Comparison of ENCODE assay signal across 8 mouse cellular contexts in genomic region chr11:70020022-70020631, GRCm38 (mm10). TPM values are rescaled to one million over a fixed set of nuclear protein-coding genes. Genes with fewer than 3 reads are reported as not detected.
DNase-seq lines count a peak whose midpoint lies in the region; ATAC-seq and TF ChIP-seq lines count a peak whose summit lies in the region.

No protein-coding gene starts in this region.

- peak overlapping the region; percentile 9; the same call in 1 of the 2 replicates for H3K9ac ChIP-seq in hindbrain, embryonic 11.5 days (ENCODE audit: low read depth, low read length)

- TF ChIP-seq CTCF in left cerebral cortex, adult 2 months (IDR thresholded peaks at IDR 0.05) = no peak
- no peak for TF ChIP-seq CTCF in cortical plate, adult 2 months (IDR thresholded peaks at IDR 0.05; ENCODE audit: extremely low read depth, insufficient read depth, low read length)

- no peaks in the 10 kb centered on the region for H3K9me3 ChIP-seq in hindbrain, embryonic 11.5 days (ENCODE audit: control insufficient read depth, low read length)
- H3K9me3 ChIP-seq in midbrain, embryonic 10.5 days (replicated peaks) = no peaks in the 10 kb centered on the region

- H3K27me3 ChIP-seq in hindbrain, embryonic 11.5 days (ENCODE audit: control insufficient read depth, insufficient read depth, low read length) = no peaks in the 10 kb centered on the region
- no peaks in the 10 kb centered on the region for H3K27me3 ChIP-seq in midbrain, embryonic 10.5 days (ENCODE audit: low read depth, poor library complexity, severe bottlenecking)

- H3K4me2 ChIP-seq in hindbrain, embryonic 11.5 days (replicated peaks; ENCODE audit: low read depth, low read length) = peak overlapping the region; percentile 82

- DNase-seq in left cerebral cortex, adult 2 months (ENCODE audit: extremely low spot score in 1 of 2, low spot score in 2 of 2) = no peak
- DNase-seq in left cerebral cortex, adult 11 months (ENCODE audit: low spot score) = no peak
- no peak for DNase-seq in hindbrain, embryonic 11.5 days (ENCODE audit: low spot score)
- no peak for DNase-seq in midbrain, embryonic 10.5 days (ENCODE audit: low spot score)
- no peak for DNase-seq in spleen, postnatal 36 days (ENCODE audit: low spot score in 2 of 2)
- DNase-seq in urinary bladder, postnatal 4 days (ENCODE audit: low spot score in 2 of 2) = no peak
- DNase-seq in lung, postnatal 4 days = no peak

- intact Hi-C loops in left cerebral cortex, adult 2 months (cut with DNase I) = no loop called here

- peak overlapping the region; percentile 93 for H3K27ac ChIP-seq in left cerebral cortex, adult 2 months
- H3K27ac ChIP-seq in cortical plate, adult 2 months (ENCODE audit: insufficient read depth, low read length) = peak overlapping the region; percentile 5; the same call in 1 of the 2 replicates
- H3K27ac ChIP-seq in hindbrain, embryonic 11.5 days (ENCODE audit: low read depth, low read length) = peak overlapping the region; percentile 85
- peak overlapping the region; percentile 96 for H3K27ac ChIP-seq in midbrain, embryonic 10.5 days (replicated peaks)

- H3K4me3 ChIP-seq in left cerebral cortex, adult 2 months = peak overlapping the region; percentile 74
- peak overlapping the region; percentile 34 for H3K4me3 ChIP-seq in cortical plate, adult 2 months (ENCODE audit: insufficient read depth, low read length)
- H3K4me3 ChIP-seq in hindbrain, embryonic 11.5 days (ENCODE audit: low read depth, low read length) = peak overlapping the region; percentile 51
- peak overlapping the region; percentile 77 for H3K4me3 ChIP-seq in midbrain, embryonic 10.5 days

- ATAC-seq in hindbrain, embryonic 11.5 days (ENCODE audit: low FRiP score) = no peak

- H3K4me1 ChIP-seq in cortical plate, adult 2 months (ENCODE audit: control insufficient read depth, insufficient read depth, low read length) = peaks cover 3% of the 10 kb centered on the region; the same call in 1 of the 2 replicates
- H3K4me1 ChIP-seq in hindbrain, embryonic 11.5 days (replicated peaks; ENCODE audit: control insufficient read depth, insufficient read depth, low read length) = peaks cover 19% of the 10 kb centered on the region
- peaks cover 92% of the 10 kb centered on the region for H3K4me1 ChIP-seq in midbrain, embryonic 10.5 days

- peak; percentile 60; the same call in 1 of the 2 replicates for TF ChIP-seq POLR2A in cortical plate, adult 2 months (IDR thresholded peaks at IDR 0.05; ENCODE audit: extremely low read depth, insufficient read depth, low read length)

- WGBS in hindbrain, embryonic 11.5 days = 20% methylated on average over 6 of the region's 8 CpGs
- 15% methylated on average over 8 of the region's 8 CpGs for WGBS in midbrain, embryonic 10.5 days

- H3K36me3 ChIP-seq in hindbrain, embryonic 11.5 days (ENCODE audit: control insufficient read depth, insufficient read depth, low read length) = no peaks in the 10 kb centered on the region
- no peaks in the 10 kb centered on the region for H3K36me3 ChIP-seq in midbrain, embryonic 10.5 days

RNA-seq across cellular contexts. Expression of gene Dlg4, which starts 3.4 kb away (rescaled TPM):
- total RNA-seq in left cerebral cortex, adult 2 months (2021) = 100 to 1,000 TPM; 818 to 875 TPM
- polyA plus RNA-seq in cortical plate, adult 2 months (2012; rRNA removed) = 816 and 828 TPM in 2 replicates
- polyA plus RNA-seq in hindbrain, embryonic 11.5 days (2014; fragmentation: Nextera tagmentation; extraction: Ambion mirVana) = 13.2 and 18.7 TPM in 2 replicates
- 16.6 and 23.8 TPM in 2 replicates for polyA plus RNA-seq in midbrain, embryonic 10.5 days (2016; fragmentation: Nextera tagmentation; extraction: Ambion mirVana)

RNA-seq across cellular contexts. Expression of gene Acadvl, which starts 4.9 kb away (rescaled TPM):
- total RNA-seq in left cerebral cortex, adult 2 months (2021) = 10 to 100 TPM; 59.4 to 62.5 TPM
- polyA plus RNA-seq in cortical plate, adult 2 months (2012; rRNA removed) = 66.5 and 71.6 TPM in 2 replicates
- polyA plus RNA-seq in hindbrain, embryonic 11.5 days (2014; fragmentation: Nextera tagmentation; extraction: Ambion mirVana) = 45.1 and 52.1 TPM in 2 replicates
- 42.2 and 48.6 TPM in 2 replicates for polyA plus RNA-seq in midbrain, embryonic 10.5 days (2016; fragmentation: Nextera tagmentation; extraction: Ambion mirVana)

RNA-seq across cellular contexts. Expression of gene Dvl2, which starts 19.7 kb away (rescaled TPM):
- total RNA-seq in left cerebral cortex, adult 2 months (2021) = 10 to 100 TPM; 32.6 to 32.9 TPM
- 26.9 and 30.4 TPM in 2 replicates for polyA plus RNA-seq in cortical plate, adult 2 months (2012; rRNA removed)
- 24.6 and 27.2 TPM in 2 replicates for polyA plus RNA-seq in hindbrain, embryonic 11.5 days (2014; fragmentation: Nextera tagmentation; extraction: Ambion mirVana)
- 52.1 and 54.1 TPM in 2 replicates for polyA plus RNA-seq in midbrain, embryonic 10.5 days (2016; fragmentation: Nextera tagmentation; extraction: Ambion mirVana)

RNA-seq across cellular contexts. Expression of gene Phf23, which starts 24.6 kb away (rescaled TPM):
- 10 to 100 TPM; 44.3 to 48.9 TPM for total RNA-seq in left cerebral cortex, adult 2 months (2021)
- 37.6 and 38.2 TPM in 2 replicates for polyA plus RNA-seq in cortical plate, adult 2 months (2012; rRNA removed)
- 56.7 and 57.5 TPM in 2 replicates for polyA plus RNA-seq in hindbrain, embryonic 11.5 days (2014; fragmentation: Nextera tagmentation; extraction: Ambion mirVana)
- 95.1 and 96.3 TPM in 2 replicates for polyA plus RNA-seq in midbrain, embryonic 10.5 days (2016; fragmentation: Nextera tagmentation; extraction: Ambion mirVana)

RNA-seq across cellular contexts. Expression of gene Gabarap, which starts 29.2 kb away (rescaled TPM):
- total RNA-seq in left cerebral cortex, adult 2 months (2021) = 100 to 1,000 TPM; 209 to 215 TPM
- polyA plus RNA-seq in cortical plate, adult 2 months (2012; rRNA removed) = 330 and 334 TPM in 2 replicates
- 621 and 643 TPM in 2 replicates for polyA plus RNA-seq in hindbrain, embryonic 11.5 days (2014; fragmentation: Nextera tagmentation; extraction: Ambion mirVana)
- polyA plus RNA-seq in midbrain, embryonic 10.5 days (2016; fragmentation: Nextera tagmentation; extraction: Ambion mirVana) = 409 and 454 TPM in 2 replicates

Comparison
In these comparisons a context has a peak if more than half of its experiments do, and no peak if none do; other contexts are left out.
1. H3K27ac ChIP-seq: peak in every context shown above with its lines; median percentile 96 in midbrain, embryonic 10.5 days; 93 in left cerebral cortex, adult 2 months; 85 in hindbrain, embryonic 11.5 days; 5 in cortical plate, adult 2 months.
2. RNA of gene Dlg4, which starts 3.4 kb away (polyA plus RNA-seq): 816 to 828 TPM in cortical plate, adult 2 months; 13.2 to 18.7 TPM in hindbrain, embryonic 11.5 days and 16.6 to 23.8 TPM in midbrain, embryonic 10.5 days; every median in the first group is over 10 times any median in the second.
3. Peak in every context shown above with its lines, with median percentiles within 50 percentile points of each other: H3K4me3 ChIP-seq.